Mouse (Mus musculus): ENCODE measurements around the gene Gm49403. TPM values are rescaled to one million over a fixed set of nuclear protein-coding genes. Genes with fewer than 3 reads are reported as not detected.

Gene Gm49403
- total RNA-seq (2023) = not detected

GRCm38 (mm10) chr19:8883616-8884015 is at the start of gene Gm49403, which contains the start of gene Lbhd1:
TSS of gene Gm49403 (plus strand) at chr19:8883930.
TSS of gene Lbhd1 (plus strand) at chr19:8883732.

GRCm38 (mm10) chr19:8837251-8837791 is 46.4 kb upstream of the Gm49403 start, which contains the start of gene Bscl2:
TSS of gene Bscl2 (plus strand) at chr19:8837467.

GRCm38 (mm10) chr19:8839103-8839907 is 44.4 kb upstream of the Gm49403 start, which contains the start of gene Gng3:
TSS of gene Gng3 (minus strand) at chr19:8839194.

DNA sequence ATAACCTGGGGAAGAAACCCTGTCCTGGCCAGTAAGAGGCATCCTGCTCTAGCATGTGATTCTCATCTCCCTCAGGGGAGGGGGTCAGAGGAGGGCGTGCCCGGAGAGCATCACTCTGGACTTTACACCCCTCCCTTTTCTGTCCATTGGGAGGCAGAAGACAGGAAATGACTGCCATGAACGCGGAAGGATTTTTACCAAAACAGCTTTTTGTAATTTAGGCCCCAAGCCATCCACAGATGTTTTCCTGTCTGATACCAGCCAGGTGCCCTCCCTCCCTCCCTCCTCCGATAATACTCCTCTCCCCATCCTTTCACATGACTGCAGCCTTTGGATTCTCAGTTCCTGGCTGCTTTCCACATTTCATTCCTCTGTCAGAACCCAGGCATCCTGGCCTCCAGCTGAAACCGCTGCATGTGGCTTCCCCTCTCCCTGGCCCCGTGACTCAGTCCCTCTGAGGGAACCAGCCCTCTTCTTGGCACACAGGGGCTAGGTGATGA is 33.3 kb upstream of the Gm49403 start, which contains the start of gene Lrrn4cl:
Gene Lrrn4cl, plus strand, starts transcription at position 367 of the 500 bp plus-strand sequence.

GRCm38 (mm10) chr19:8871267-8872186 is 12.2 kb upstream of the Gm49403 start, which contains the start of gene Ubxn1:
TSS of gene Ubxn1 (plus strand) at chr19:8871496.

GRCm38 (mm10) chr19:8880311-8881033 is 3.3 kb upstream of the Gm49403 start, which contains the start of gene Uqcc3:
TSS of gene Uqcc3 (minus strand) at chr19:8880923.

GRCm38 (mm10) chr19:8888511-8889385 is 5.0 kb downstream of the Gm49403 start, which contains the start of the genes 1810009A15Rik and Gm49416:
TSS of gene 1810009A15Rik (plus strand) at chr19:8888853.
TSS of gene Gm49416 (plus strand) at chr19:8888926.

DNA sequence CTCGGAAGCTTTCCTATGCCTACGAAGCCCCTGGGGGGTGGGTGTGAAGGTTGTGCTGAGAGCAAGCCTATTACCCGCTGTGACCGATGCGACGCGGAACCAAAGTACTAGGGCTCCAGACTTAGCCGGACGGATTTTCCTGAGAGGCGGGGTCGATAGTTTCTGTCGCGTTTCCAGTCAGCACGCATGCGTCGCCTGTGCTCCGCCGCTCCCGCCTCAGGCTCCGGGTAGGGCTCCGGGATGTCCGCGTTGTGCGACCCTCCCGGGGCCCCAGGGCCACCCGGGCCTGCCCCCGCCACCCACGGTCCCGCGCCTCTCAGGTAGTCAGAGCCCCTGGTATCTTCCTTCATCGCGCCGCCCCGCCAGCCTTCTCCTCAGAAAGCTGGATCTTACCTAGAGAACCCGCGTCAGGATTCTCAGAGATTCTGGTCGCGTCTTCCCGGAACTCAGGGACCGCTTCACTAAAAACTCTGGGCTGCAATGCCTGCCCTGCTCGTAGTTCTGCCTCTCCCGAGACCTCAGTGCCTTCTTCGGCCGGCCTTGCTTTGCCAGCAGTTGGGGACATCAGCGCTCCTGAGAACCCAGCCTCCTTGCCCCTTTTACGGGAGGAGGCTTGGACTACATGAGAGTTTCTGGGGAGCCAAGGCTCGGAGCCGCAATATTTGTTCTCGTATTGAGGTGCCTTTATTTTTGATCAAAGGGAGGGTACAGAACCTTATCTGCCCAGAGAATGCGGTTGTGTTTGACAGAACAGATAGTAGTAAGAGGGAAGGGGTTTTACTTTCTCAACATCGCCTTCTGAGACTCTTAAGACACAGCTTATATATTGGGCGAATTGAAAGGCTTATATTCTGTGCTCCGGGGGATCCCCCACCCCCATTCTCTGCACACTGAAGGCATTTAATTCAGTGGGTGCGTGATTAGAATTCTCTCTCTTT is 9.4 kb downstream of the Gm49403 start, which contains the start of gene Ints5:
Gene Ints5, plus strand, starts transcription at position 177 of the 938 bp plus-strand sequence.

DNA sequence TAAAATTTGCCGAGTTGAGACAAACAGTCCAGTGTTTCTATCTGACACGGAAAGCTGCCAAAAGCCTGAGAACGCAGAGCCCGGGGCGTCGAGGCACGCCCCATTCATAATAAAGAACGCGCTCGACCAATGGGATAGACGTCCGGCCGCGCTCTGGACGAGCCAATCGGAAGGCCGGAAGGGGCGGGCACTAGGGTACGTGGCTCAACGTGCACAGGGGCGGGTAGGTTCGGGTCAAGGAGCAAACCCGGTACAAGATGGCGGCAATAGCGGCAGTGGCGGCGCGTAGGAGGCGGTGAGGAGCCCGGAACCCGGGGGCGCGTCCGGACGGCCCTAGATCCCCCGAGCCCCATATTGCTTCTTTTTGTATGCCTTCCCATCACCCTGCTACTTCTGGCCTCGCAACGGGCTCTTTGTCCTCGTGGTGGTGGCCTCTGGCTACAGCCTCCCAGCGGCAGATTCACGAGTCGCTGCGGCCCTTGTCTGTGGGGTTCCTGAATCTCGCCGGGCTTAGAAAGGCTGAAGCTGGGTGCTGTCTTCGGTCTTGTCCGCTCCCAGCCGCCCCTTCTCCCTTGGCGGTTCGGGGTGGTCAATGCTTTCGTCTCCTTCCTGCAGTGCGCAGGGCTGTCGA is 14.2 kb downstream of the Gm49403 start, which contains the start of gene Ganab:
Gene Ganab, plus strand, starts transcription at position 207 of the 631 bp plus-strand sequence.

DNA sequence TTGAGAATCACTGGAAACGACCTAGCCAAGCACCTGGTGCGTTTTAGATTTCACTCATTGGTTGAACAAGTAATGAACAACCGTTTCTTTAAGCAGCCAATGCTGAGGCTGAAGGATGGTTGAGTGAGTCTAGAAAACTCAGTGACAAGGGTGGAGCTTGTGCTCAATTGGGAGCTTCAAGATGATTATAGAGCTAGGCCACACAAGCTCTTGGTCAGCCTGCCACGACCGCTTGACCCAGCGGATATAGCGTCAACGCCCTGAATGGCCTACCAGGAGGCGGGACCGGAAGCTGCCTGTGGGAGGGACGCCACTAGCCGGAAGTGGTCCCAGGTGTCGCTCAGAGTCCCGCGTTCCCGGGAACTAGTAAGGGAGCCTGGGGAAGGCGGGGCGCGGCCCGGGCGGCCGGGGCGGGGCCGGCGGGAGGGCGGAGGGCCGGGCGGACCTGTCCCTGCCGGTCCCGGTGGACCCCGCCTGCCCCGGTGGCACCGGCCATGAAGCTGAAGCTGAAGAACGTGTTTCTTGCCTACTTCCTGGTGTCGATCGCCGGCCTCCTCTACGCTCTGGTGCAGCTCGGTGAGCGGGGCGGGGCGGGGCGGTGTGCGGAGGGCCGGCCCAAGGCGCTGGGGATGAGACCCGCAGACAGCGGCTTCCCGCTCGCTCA is 36.5 kb downstream of the Gm49403 start, which contains the start of gene B3gat3:
Gene B3gat3, plus strand, starts transcription at position 302 of the 664 bp plus-strand sequence.

DNA sequence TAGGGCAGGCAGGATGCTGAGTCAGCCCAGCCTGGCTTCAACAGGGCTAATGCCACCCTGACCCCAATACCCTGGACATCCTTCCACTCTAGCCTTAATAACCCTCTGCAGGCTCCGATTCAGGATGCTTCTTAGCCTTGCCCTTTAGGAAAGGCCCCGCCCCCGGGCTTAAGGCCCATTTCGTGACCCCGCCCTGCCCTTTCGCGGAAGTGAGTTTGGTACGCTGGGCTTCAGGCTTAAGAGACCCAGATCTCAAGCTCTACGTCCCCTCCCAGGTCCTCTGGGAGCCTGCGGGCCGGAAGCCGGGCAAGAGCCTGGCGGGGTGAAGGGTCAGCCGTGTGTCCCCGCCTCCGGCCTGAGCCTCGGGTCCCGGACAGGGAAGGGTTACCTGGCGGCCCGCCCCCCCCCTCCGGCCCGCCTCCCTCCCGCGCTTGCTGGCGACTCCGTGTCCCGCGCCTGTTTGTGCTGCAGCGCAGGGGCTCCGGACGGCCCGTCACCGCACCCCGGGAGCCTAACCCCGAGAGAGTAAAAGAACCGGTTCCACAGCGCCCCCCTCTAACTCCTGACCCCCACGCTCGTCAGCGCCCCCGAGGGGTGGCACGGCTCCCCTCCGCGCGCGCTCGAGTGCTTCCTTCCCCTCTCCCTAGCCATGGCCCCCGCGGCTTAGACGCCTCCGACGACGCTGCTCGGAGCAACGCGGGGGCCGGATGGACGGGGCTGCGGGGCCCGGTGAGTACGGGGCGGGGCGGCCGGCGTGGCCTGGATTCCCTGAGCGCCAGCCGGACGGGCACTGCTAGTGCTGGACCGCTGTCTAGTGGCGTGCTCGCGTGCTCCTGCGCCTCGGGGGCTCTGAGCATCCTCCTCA is 45.7 kb downstream of the Gm49403 start, which contains the start of the genes Rom1 and Eml3:
Gene Rom1, minus strand, starts transcription at position 133 of the 865 bp plus-strand sequence.
Gene Eml3, plus strand, starts transcription at position 329 of the 865 bp plus-strand sequence.

Other genes starting within 250 kb of the Gm49403 start
- gene Chrm1, start 220.1 kb upstream of the Gm49403 start, total RNA-seq (2023) = not detected
- 100 to 1,000 TPM; 180 to 183 TPM for gene Slc3a2, start 160.6 kb upstream of the Gm49403 start, total RNA-seq (2023)
- gene Wdr74, start 148.1 kb upstream of the Gm49403 start, total RNA-seq (2023) = 10 to 100 TPM; 76.8 to 87.1 TPM
- gene 1700092M07Rik, start 143.2 kb upstream of the Gm49403 start, total RNA-seq (2023) = 1 to 10 TPM; 2.0 to 8.3 TPM
- gene Stx5a, start 142.5 kb upstream of the Gm49403 start, total RNA-seq (2023) = 100 to 1,000 TPM; 223 to 260 TPM
- gene Nxf1, start 126.9 kb upstream of the Gm49403 start, total RNA-seq (2023) = 100 to 1,000 TPM; 409 to 456 TPM
- 10 to 100 TPM; 30.9 to 34.0 TPM for gene Tmem223, start 112.9 kb upstream of the Gm49403 start, total RNA-seq (2023)
- gene Tmem179b, start 109.5 kb upstream of the Gm49403 start, total RNA-seq (2023) = 10 to 100 TPM; 79.4 to 81.3 TPM
- gene Taf6l, start 97.5 kb upstream of the Gm49403 start, total RNA-seq (2023) = 10 to 100 TPM; 24.0 to 26.3 TPM
- gene Polr2g, start 85.4 kb upstream of the Gm49403 start, total RNA-seq (2023) = 10 to 100 TPM; 65.9 to 76.1 TPM
- 1 to 10 TPM; 2.3 to 4.3 TPM for gene Zbtb3, start 81.4 kb upstream of the Gm49403 start, total RNA-seq (2023)
- 10 to 100 TPM; 33.8 to 36.0 TPM for gene Ttc9c, start 64.6 kb upstream of the Gm49403 start, total RNA-seq (2023)
- 100 to 1,000 TPM; 125 TPM for gene Hnrnpul2, start 63.9 kb upstream of the Gm49403 start, total RNA-seq (2023)
- gene AC129217.1, start 54.2 kb upstream of the Gm49403 start, total RNA-seq (2023) = 10 to 100 TPM in 1 of 2 experiments, 1 to 10 TPM in 1; 8.7 to 10.4 TPM
- 10 to 100 TPM; 55.4 to 56.3 TPM for gene Bscl2, start 46.5 kb upstream of the Gm49403 start, total RNA-seq (2023)
- under 1 TPM in 1 of 2 experiments, not detected in 1; 0.32 TPM for gene Gng3, start 44.7 kb upstream of the Gm49403 start, total RNA-seq (2023)
- gene Lrrn4cl, start 33.2 kb upstream of the Gm49403 start, total RNA-seq (2023) = 1 to 10 TPM; 1.1 TPM
- 100 to 1,000 TPM; 134 to 139 TPM for gene Ubxn1, start 12.4 kb upstream of the Gm49403 start, total RNA-seq (2023)
- 10 to 100 TPM; 21.7 to 24.6 TPM for gene Uqcc3, start 3.0 kb upstream of the Gm49403 start, total RNA-seq (2023)
- 10 to 100 TPM; 11.1 to 35.5 TPM for gene Lbhd1, start 198 bp upstream of the Gm49403 start, total RNA-seq (2023)
- gene 1810009A15Rik, start 4.9 kb downstream of the Gm49403 start, total RNA-seq (2023) = 10 to 100 TPM; 40.7 to 46.3 TPM
- gene Gm49416, start 5.0 kb downstream of the Gm49403 start, total RNA-seq (2023) = 1 to 10 TPM; 1.1 to 5.3 TPM
- gene Ints5, start 9.1 kb downstream of the Gm49403 start, total RNA-seq (2023) = 10 to 100 TPM; 24.6 to 25.0 TPM
- gene Ganab, start 14.1 kb downstream of the Gm49403 start, total RNA-seq (2023) = 100 to 1,000 TPM; 172 to 180 TPM
- 10 to 100 TPM; 76.7 to 80.8 TPM for gene B3gat3, start 36.4 kb downstream of the Gm49403 start, total RNA-seq (2023)
- gene Rom1, start 45.4 kb downstream of the Gm49403 start, total RNA-seq (2023) = 1 to 10 TPM; 3.3 to 5.6 TPM
- gene Eml3, start 45.6 kb downstream of the Gm49403 start, total RNA-seq (2023) = 100 to 1,000 TPM in 1 of 2 experiments, 10 to 100 TPM in 1; 97.3 to 108 TPM
- gene Mta2, start 57.9 kb downstream of the Gm49403 start, total RNA-seq (2023) = 100 to 1,000 TPM; 217 to 227 TPM
- 10 to 100 TPM; 41.2 to 44.8 TPM for gene Tut1, start 69.9 kb downstream of the Gm49403 start, total RNA-seq (2023)
- 100 to 1,000 TPM; 517 to 551 TPM for gene Eef1g, start 83.1 kb downstream of the Gm49403 start, total RNA-seq (2023)
- gene Ahnak, start 105.4 kb downstream of the Gm49403 start, total RNA-seq (2023) = 100 to 1,000 TPM in 1 of 2 experiments, 10 to 100 TPM in 1; 94.3 to 151 TPM
- not detected for gene Scgb1a1, start 204.0 kb downstream of the Gm49403 start, total RNA-seq (2023)

All from B cell, adult 67 days (primary cell).